Mouse (Mus musculus) mammary gland, adult 2 months (tissue): ENCODE data around the gene Mageb2. TPM values are rescaled to one million over a fixed set of nuclear protein-coding genes. Genes with fewer than 3 reads are reported as not detected.

Experiments used
- polyA plus RNA-seq: library from polyadenylated mRNA; depleted of rRNA; stranded (reverse); fragments of >200 nt; gene quantifications from 2 replicates; pipeline ENCODE4 v1.2.3, GENCODE M21; 2012; ENCODE audit warnings: low replicate concordance; rRNA removed

Gene Mageb2
- polyA plus RNA-seq = not detected in 2 replicates

DNA sequence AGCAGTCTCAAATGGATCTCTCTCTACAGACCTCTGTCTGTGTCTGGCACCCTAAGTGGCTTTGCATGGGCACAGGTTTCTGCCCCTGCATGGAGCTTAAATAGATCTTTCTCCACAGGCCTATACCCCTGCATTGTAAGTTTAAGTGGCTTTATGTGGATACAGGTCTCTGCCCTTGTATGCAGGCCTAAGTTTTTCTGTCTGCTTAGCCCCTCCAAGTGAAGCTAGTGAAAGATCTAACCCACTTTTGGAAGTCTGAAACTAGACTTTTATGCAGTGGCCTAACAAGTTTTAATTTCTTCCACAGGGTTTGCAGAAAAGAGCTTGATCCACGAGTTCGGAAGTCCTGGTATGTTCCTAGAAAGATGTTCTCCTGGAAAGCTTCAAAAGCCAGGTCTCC lies at the start of gene Mageb2:
TSS of gene Mageb2 (plus strand) at position 301 of the 400 bp plus-strand sequence.

Other genes with a start within 250 kb of the Mageb2 start
- not detected in 2 replicates for gene Gm5072, start 60.8 kb downstream of the Mageb2 start, polyA plus RNA-seq
- gene Gm8914, start 148.4 kb downstream of the Mageb2 start, polyA plus RNA-seq = not detected in 2 replicates
- not detected in 2 replicates for gene 1700084M14Rik, start 244.2 kb downstream of the Mageb2 start, polyA plus RNA-seq